Mouse (Mus musculus) liver, postnatal 0 days (tissue): ENCODE data around the gene H2-K1.

ENCODE experiments used
- CTCF ChIP-seq: sonication (generic); IDR thresholded peaks from 2 replicates; pipeline ENCODE4 v1.5.1; 2016; ENCODE audit warnings: antibody characterized with exemption, low read depth
- EP300 ChIP-seq: IDR thresholded peaks from 2 replicates; pipeline ENCODE4 v1.6.1; 2016; ENCODE audit warnings: antibody characterized with exemption, low read depth, mild to moderate bottlenecking

- TF ChIP-seq CTCF (no peak), EP300 (peak; percentile 53; the same call in 1 of the 2 replicates)
Observed at GRCm38 (mm10) chr17:34031465-34032173, 31.5 kb upstream of the H2-K1 start, which contains the start of the genes Slc39a7 and Rxrb.
